Mouse (Mus musculus): ENCODE data around the gene Gm49395.

GRCm38 (mm10) chr13:115003444-115004053, 98.2 kb downstream of the Gm49395 start:
- no peak for TF ChIP-seq GATA1 (IDR thresholded peaks at IDR 0.05; ENCODE audit: low read length)
- TF ChIP-seq TAL1 (IDR thresholded peaks at IDR 0.05; ENCODE audit: low read length), result no peak
